Mouse (Mus musculus) heart, postnatal 10 days (tissue): ENCODE data around the gene Rab5if. TPM values are rescaled to one million over a fixed set of nuclear protein-coding genes. Genes with fewer than 3 reads are reported as not detected.
A peak's percentile ranks its signal among the peaks of the same experiment; 100 is the strongest.
"Not testable (repeated sequence)": the region's sequence is repeated elsewhere in the genome, so short reads cannot be mapped to it uniquely, and the experiment has no call there.

Experiments used
- DNase-seq, 2 experiments: peaks; one replicate each; pipeline ENCODE4 v3.0.0; 2021
- intact Hi-C: fragments of 180-260 bp; cut with DNase I; formaldehyde crosslinking; loops from one replicate; pipeline ENCODE4 v1.15.1; 2025
- total RNA-seq, 2 experiments: library from RNA; stranded (reverse); gene quantifications; 2 replicates each; pipeline ENCODE4 v1.2.3; 2021

The Rab5if gene
- 100 to 1,000 TPM; 130 to 132 TPM for total RNA-seq

DNA sequence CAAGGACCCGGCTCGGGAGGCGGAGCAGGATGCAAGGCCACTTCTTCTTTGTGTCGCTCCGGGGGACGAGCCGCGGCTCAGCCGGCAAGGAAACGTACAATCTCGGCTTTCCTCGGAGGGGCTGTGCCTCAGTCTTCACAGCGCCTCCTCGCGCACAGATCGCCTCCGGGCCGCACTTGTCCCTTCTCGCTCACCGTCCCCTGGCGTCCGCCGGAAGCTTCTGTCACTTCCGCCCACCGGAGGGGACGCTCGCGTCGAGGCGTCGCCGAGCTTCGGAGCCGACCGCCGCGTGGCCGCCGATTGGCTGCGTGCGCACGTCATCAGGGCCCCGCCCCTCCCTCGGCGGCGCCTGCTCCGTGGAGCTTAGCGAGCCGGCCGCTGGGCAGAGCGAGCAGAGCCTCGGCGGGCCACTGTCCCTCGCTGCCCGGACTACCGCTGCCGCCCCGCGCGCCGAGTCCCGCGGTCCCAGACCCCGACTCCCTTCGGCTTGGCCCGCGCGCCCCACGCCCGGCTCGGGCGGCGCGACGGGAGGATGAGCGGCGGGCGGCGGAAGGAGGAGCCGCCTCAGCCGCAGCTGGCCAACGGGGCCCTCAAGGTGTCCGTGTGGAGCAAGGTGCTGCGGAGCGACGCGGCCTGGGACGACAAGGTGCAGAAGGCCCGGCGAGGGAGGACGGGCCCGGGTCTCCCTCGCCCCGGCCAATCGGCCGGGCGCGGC is at the start of gene Rab5if:
Rab5if (plus strand) TSS at position 357 of the 715 bp plus-strand sequence.
- peak; percentile 98 for DNase-seq
- intact Hi-C loops, result no loop called here

DNA sequence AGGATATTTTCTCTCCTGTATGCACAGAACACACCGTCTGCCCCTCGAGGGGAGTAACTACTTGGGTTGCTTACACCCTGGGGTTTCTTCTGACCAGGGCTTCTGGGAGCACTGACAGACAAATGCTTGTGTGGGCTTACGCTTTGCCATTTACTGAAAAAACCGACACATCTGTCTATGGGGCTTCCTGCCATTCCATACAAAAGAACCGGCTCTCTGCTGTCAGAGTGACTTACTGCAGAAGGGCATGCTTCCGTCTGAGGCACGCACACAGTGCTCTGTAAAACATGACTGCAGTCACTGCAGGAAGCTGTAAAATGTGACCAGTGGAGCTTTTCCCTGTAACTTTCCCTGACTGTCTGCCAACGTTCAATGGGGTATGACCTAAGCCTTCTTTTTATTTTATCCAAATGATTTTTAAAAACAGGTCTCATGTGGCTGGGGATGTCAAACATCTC is 48.6 kb upstream of the Rab5if start:
- intact Hi-C loops, result loop anchor here (5.0 kb wide), 1 partner anchor 33 kb away; no protein-coding TSS in a partner anchor

DNA sequence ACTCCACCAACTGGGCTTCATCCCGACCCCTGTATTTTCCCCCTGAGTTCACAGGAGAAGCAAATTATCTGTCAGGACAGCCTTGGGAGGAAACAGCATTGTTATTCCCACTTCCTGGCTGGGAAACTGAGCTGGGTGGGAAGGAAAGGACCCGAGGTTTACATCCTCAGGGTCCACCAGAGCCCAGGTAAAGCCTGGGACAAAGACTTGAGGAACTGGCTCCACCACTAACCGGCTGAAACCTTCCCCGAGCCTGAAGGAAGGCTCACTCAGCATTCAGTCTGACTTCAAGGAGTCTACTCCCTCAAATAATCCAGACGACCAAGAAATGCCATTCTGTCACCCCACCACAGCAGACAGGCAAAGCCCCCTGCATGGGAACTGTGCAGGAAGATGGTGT is 48.0 kb upstream of the Rab5if start:
- DNase-seq, result peak in 1 of 2 experiments; percentile 14
- intact Hi-C loops, result loop anchor here (5.0 kb wide), 1 partner anchor 32 kb away; no protein-coding TSS in a partner anchor

More for the DNA sequence above, 48.6 kb upstream of the Rab5if start:
- DNase-seq, result peak; percentile 36 to 42

DNA sequence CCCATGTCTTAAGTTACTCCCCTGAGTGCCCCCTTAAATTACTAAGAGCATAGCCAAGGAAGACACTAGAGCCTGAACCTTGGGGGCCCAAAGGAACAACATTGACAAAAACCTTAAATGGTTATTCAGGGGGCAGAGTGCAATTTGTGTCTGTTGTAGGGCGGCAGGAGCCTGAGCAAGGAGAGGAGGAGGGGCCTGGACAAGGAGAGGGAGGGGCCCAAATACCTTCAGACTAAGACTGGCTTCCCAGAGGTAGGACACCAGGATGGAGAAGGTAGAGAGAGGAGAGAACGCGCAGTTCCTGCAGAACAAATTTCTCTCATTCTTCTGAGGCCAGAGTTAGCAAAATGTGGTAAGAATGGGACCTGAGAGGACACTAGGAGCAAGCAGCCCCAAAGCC is 47.5 kb upstream of the Rab5if start:
- no peak for DNase-seq
- intact Hi-C loops, result no loop called here

DNA sequence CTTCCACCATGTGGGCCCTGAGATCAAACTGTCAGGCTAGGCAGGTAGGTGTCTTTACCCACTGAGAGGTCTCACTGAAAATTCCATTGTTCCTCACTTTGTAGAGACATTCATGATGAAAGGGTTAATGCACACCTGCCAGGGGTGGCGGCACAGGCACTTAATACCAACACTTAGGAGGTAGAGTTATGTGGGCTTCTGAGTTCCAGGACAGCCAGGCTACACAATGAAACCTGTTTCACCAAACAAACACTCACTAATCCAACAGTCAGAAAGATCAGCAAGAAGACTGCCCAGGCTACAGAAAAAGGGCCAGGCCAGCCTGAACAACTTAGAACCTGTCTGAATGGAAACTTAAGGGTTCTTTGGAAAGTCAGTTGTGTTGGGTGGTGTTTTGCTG is 46.8 kb upstream of the Rab5if start:
- no peak for DNase-seq
- intact Hi-C loops, result no loop called here

DNA sequence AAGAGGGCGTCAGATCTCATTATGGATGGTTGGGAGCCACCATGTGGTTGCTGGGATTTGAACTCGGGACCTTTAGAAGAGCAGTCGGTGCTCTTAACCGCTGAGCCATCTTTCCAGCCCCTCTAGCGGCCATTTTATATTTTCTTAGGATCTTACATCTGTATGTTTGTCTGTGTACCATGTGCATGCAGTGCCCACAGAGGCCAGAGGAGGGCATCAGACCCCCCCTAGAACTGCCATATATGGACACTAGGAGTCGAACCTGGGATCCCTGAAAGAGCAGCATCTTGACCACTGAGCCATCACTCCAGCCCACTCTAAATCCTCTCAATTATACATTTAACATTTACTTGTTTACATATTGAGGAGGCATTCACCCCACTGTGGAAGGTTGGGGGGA is 37.8 kb upstream of the Rab5if start:
- intact Hi-C loops, result not testable (repeated sequence)

DNA sequence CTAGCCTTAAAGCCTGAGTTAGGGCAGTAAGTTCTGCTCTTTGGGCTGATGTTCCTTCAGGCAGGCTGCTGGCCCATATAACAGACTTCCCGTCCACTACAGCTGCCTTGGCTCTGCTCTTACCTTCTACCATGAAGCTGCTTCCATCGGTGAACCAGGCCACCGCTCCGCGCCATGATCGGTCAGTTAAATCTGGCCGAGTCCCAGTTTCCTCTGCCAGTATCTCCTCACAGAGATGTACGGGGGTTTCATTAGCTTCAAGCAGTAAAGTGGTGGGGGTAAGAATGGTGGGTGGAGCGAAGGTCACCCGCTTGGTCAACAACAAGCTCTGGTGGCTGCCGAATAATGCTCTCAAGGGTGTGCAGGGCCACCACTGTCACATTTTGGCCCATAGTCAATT is 28.6 kb upstream of the Rab5if start:
- intact Hi-C loops, result no loop called here
- no peak for DNase-seq

More for the DNA sequence above, 37.8 kb upstream of the Rab5if start:
- DNase-seq, result not testable (repeated sequence)

DNA sequence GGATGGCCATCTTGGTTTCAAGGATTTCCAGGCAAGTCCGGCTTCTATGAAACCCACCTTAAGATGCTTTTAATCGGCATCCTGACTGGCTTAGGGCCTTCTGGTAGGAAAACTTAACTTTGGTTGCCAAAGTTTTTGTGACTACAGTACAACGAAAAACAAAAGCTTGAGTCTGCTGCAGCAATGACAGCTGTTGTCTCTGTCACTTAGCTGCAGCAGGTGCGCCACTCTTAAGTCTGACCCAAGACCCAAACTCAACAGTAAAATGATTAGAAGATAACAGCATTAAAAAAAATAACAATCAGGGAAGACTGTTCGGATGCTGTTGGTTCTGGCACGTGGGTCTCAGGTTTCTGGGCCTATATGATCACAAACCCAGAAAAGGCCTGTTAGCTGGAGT is 24.1 kb upstream of the Rab5if start:
- intact Hi-C loops, result no loop called here
- DNase-seq, result no peak

DNA sequence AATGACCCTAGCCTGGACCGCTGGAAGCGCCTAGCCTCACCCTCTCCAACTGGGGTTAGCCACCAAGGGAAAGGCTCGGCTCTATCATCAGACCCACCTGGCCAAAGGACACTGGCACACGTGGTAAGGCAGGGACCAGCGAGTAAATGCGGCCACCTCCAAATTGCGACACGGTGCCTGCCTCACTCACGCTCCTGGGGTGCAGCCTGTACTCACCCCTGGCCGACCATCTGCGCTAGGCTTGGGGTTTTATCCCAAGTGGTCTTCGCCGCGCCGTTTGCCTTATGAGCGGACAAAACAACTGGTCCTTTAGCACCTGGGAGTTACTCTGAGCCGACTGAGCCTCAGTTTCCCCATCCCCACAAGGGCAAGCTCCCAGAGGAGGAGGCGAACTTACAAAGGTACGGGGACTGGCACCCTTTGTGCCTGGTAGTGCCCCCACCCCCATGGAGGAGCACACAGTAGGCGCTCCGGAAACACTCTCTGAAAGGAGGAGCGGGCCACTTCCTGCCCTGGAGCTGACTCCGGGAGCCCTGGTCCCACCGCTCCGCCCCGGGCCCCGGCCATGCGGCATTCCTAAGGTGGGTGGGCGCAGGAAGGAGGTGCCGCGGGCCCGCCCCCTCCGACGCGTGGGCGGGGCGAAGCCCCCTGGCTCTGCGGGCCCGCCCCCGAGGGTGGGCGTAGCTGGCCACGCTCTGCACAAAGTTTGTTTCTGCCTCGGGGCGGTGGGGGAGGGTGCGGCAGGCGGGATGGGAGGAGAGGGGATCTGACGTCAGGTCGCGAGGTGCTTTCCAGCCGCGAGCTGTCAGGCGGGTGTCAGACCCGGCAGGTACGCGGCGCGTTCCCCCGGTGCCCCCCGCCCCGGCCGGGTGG is 23.4 kb upstream of the Rab5if start, which contains the start of gene Tgif2:
Tgif2 (plus strand) TSS at position 689 of the 873 bp plus-strand sequence.
- intact Hi-C loops, result loop anchor here (5.0 kb wide), 1 partner anchor 117 kb away; no protein-coding TSS in a partner anchor
- DNase-seq, result peak; percentile 79 to 82

DNA sequence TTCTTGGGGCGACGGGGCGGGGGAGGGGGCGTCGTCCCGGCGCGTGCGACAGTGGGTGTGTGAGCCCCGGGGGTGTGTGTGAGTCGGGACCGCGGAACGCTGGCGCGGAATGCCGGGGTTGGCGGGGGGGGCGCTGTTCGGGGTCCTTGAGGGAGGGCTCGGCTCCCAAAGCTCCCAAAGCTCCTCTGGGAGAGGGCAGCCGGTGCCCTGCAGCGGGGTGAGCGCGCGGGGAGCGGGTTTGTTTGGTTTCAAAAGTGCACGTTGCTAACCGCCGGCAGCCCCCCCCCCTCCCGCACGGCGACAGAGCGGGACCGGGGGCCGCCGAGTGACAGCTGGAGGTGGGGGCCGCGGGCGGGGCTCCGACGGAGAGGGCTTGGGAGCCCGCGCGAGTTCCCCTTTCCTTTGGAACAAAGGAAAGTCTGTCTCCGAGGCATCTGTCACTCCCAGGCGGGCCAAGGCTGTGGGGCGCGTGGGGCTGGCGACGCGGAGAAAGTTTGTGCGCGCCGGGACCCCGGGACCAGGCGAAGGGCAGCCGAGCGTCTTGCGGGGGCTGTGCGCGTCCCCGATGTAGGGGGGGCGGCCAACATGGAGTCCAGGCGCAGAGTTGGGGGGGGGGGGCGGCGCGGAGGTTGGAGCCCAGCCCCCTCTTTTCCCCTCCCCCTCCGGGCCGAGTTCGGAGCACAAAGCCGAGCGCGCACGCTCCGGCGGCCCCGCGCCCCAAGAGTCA is 22.5 kb upstream of the Rab5if start:
- peak; percentile 43 to 54 for DNase-seq

DNA sequence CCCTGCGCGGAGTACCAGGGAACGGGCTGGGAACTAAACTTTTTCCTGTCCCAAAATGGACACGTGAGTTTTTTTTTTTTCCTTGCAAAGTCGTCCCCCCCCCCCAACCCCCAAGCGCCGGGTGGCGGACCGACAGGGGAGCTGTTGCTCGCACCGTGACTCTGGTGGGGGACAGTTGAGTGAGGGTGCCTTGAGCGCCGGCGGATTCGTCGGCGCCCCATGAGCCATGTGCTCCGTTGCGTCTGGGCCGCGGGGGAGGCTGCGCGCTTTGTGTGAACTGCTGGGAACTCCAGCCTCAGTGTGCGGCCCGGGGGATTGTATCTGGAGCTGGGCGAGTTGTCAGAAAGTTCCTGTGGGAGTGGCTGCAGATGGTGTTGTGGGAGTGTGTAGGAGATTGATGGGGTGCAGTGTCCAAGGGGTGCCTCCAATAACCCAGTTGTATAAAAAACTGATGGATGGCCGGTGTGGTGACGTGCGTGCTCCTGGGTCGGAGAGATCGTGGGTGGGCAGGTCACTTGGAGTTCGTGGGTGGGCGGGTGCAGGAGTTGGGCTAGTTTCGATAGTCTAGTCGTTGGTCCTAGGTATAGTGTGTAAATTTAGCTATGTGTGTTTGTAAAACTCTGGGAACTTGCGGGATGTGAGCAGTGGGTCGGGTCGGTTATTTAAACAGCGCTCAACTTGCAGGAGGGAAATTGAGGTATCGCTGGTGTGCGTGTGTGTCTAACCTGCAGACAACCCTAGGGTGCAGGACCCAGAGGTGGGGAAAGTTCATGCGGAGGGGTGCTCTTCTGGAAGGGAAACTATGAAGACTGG is 21.7 kb upstream of the Rab5if start:
- intact Hi-C loops, result loop anchor here (5.0 kb wide), 1 partner anchor 119 kb away; no protein-coding TSS in a partner anchor
- DNase-seq, result peak; percentile 71 to 74

More for the DNA sequence above, 22.5 kb upstream of the Rab5if start:
- intact Hi-C loops, result loop anchor here (5.0 kb wide), 1 partner anchor 118 kb away; no protein-coding TSS in a partner anchor

DNA sequence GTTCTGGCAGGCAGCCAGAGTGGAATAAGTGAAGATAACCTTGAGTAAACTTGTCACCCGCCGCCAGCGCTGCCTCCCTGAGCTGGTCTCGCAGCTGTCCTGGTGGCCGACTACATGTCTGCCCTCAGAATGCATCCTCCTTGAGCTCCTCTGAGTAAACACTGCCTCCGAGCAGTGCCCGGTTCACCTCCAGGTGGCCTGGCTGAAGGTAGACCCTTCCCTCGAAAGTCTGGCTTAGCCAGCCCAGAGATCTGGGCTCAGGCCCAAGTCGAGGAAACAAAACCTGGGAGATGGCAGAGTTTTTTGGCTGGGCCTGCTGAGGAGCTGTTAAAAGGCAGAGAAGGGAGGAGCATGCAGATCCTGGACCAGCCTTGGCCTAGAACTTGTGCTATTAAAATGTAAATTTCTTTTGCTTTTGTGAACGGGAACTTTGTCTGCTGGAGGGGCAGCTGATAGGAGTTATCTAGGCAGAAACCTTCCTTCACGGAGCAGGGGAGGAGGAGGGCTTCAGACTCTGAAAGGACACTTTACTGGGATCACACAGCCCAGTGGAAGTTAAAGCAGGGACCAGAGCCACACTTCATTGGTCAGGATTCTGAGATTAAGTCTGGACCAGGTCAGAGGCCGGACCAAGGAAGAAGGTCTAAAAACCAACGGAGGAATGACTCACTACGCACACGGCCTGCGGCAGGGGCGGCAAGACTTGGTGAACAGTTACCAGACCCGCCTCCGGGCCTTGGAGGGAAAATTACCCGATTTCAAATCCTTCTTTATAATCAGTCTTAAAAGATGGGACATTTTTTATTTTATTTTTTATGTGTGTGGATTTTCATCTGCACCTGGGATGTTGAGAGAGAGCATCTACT is 20.9 kb upstream of the Rab5if start:
- peak; percentile 62 to 70 for DNase-seq
- intact Hi-C loops, result loop anchor here (5.0 kb wide), 1 partner anchor 120 kb away; no protein-coding TSS in a partner anchor

DNA sequence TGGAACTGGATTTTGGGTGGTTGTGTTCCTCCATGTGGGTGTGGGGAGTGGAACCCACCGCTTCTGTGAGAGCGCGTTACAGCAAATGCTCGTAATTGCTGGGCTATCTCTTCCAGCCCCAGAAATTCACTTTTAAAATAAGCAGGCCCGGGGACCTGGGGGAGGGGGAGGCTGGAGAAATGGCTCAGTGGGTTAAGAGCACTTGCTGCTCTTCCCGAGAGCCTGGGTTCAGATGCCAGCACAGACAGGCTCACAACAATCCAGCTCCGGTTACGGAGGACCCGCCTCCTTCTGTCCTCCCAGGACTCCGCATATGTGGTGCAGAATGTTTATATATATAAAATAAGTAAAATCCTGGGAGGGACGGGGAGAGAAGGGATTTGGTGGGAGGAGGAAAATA is 20.2 kb upstream of the Rab5if start:
- DNase-seq, result no peak
- intact Hi-C loops, result loop anchor here (5.0 kb wide), 1 partner anchor 120 kb away; no protein-coding TSS in a partner anchor

DNA sequence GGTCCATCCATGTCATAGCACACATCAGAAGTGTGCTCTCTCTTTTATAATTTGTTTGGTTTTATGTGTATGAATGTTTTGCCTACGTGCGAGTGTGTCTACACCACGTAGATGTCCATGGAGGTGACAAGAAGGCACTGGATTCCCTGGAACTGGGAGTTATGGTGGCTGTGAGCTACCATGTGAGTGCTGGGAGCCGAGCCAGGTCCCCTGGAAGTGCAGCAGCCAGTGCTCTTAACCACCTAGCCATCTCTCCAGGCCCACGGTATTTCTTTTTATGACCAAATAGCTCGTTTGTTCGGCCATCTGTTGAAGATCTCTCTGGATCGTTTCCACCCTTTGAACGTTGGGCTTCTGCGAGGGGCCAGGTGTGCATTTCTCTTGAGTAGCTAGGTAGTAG is 19.6 kb upstream of the Rab5if start:
- no peak for DNase-seq
- intact Hi-C loops, result loop anchor here (5.0 kb wide), 1 partner anchor 121 kb away; no protein-coding TSS in a partner anchor

DNA sequence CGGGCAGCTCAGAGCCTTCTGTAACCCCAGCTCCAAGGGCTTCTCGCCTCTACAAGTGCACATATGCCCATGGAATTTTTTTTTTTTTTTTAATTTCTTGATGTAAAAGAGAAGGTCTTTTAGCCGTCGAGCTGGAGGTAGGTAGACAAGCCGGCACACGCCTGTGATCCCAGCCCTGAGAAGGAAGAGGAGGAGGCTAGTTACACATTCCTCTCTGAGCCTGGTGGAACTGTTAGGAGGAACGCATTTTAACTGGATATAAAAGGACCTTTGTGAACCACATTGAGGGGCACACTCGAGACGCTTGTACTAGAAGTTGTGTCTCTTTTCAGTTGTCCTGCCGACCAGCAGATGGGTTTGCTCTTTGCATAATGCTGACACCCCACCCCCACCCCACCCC is 18.2 kb upstream of the Rab5if start:
- intact Hi-C loops, result loop anchor here (5.0 kb wide), 2 partner anchors 32 to 122 kb away; no protein-coding TSS in a partner anchor
- DNase-seq, result no peak

DNA sequence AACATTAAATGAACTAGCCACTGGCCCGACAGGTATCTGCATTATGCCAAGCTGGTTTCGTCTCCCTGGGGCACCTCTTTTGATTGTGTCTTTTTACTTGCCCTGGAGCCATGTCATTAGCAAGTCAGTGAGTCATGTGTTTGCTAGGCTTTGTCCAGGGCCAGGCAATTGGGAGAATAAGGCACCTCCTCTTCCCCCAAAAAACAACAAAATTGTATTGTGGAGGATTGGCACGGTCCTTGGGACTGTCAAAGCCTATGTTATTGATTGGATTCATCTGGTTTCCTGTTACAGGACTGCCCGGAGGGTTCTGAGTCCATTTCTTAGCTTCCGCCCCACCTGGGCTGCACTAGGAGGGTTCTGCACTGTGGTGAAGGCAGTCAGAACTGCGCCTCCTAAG is 15.3 kb upstream of the Rab5if start:
- DNase-seq, result no peak
- intact Hi-C loops, result loop anchor here (5.0 kb wide), 1 partner anchor 35 kb away; no protein-coding TSS in a partner anchor

DNA sequence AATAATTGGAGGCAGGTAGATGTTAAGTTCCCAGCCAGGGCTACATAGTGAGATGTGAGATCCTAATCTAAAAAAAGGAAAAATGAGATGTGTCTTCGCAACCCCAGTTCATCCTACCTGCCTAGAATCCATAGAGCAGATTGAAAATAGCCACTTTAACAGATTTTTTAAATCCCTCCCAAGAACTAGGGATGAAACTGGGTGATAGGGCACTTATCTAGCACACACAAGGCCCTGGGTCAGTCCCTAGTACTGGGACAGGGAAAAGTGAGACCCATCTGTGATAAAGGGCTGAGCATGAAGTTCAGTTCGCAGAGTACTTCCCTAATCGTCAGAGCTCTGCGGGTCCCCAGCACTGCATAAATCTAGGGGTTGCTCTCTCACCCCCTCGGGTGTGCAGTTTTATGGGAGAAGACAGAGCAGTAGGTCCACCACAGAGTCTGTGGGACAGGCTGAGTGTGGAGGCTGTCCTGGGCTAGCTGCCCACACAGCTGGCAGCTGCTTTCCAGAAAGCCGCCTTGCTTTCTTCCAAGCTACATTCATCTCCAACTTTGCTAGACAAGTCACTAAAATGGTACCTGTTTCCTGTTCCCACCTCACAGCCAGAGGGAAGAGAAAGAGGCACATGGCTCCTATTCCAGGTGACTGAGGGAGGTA is 14.3 kb upstream of the Rab5if start:
- DNase-seq, result peak in 1 of 2 experiments; percentile 24
- intact Hi-C loops, result loop anchor here (5.0 kb wide), 1 partner anchor 36 kb away; no protein-coding TSS in a partner anchor

DNA sequence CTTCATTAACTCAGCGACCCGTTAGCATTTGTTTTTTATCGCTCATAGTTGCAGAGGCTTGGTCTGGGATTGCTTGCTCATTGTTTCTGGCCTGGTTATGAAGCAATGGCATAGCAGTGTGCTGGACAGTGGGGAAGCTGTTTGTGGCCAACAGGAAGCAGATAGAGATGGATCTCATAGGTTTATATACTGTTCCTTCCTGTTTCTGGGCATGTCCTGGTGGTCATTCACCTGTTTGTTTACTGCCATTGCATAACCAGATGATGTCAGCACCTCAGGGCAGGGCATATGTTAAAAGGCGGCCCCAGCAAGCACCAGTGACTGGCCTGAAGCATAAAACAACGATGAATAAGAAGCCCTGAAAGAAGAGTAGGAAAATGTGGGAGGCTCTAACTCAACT is 12.4 kb upstream of the Rab5if start:
- intact Hi-C loops, result no loop called here
- no peak for DNase-seq
